Mouse (Mus musculus) C2C12 (cell line): ENCODE data around the gene Cryz.

Experiments used
- CTCF ChIP-seq: IDR thresholded peaks from one replicate; pipeline ENCODE4 v1.5.1; 2011; ENCODE audit not compliant: control insufficient read depth, insufficient read depth, insufficient read length
- FOSL1 ChIP-seq: IDR thresholded peaks from one replicate; pipeline ENCODE4 v1.8.0; 2011; ENCODE audit warnings: mild to moderate bottlenecking, low read length; ENCODE audit not compliant: poor library complexity, insufficient read depth, severe bottlenecking
- MAX ChIP-seq: IDR thresholded peaks from one replicate; pipeline ENCODE4 v1.6.1; 2011; ENCODE audit warnings: mild to moderate bottlenecking, control low read depth
- USF1 ChIP-seq: IDR thresholded peaks from one replicate; pipeline ENCODE4 v1.6.1; 2011; ENCODE audit warnings: low read depth, mild to moderate bottlenecking, control low read depth, moderate library complexity

DNA sequence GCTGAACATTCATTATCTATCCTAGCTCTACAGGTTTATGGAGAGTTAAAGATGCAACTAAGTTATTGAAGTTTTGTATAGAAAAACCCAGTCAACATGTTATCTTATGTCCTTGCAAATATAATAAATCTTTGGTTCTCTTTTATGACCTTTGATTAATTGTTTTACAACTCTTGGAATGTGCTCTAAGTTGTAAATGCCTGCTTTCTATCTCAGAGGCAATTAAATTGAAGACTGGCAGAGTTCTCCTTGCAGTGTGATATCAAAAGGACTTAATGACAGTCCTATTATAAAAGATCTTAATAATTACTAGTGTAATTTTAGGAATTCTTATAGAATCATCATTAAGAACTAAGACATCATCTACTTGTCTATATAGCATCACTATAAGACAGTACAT, 5.6 kb downstream of the Cryz start:
- no peak for TF ChIP-seq CTCF
- TF ChIP-seq FOSL1: no peak
- no peak for TF ChIP-seq USF1
- no peak for TF ChIP-seq MAX
